Mouse (Mus musculus): ENCODE results near the gene Zfp616. TPM values are rescaled to one million over a fixed set of nuclear protein-coding genes. Genes with fewer than 3 reads are reported as not detected.

Zfp616 gene
- total RNA-seq (2021), result not detected
- long read RNA-seq, experiment 1, result 0 reads
- long read RNA-seq, experiment 2, result 0 reads

- H3K27ac ChIP-seq, result no peak within 1 kb of the TSS
- no peak for TF ChIP-seq CTCF (IDR thresholded peaks at IDR 0.05)
- intact Hi-C loops (cut with DNase I), result no loop called here
- no peak for DNase-seq
- no peak within 1 kb of the TSS for H3K4me3 ChIP-seq
These were observed at the start of gene Zfp616 for GRCm38 (mm10) chr11:74069655-74070054. Gene Zfp616, plus strand, starts transcription at chr11:74069955.

GRCm38 (mm10) chr11:74051347-74051746 lies 18.4 kb upstream of the Zfp616 start:
- Histone ChIP-seq H3K27ac (no peak overlapping the region), H3K4me3 (no peak overlapping the region)
- TF ChIP-seq CTCF (IDR thresholded peaks at IDR 0.05), result no peak
- intact Hi-C loops (cut with DNase I), result no loop called here
- no peak for DNase-seq

GRCm38 (mm10) chr11:74056451-74056850 lies 13.3 kb upstream of the Zfp616 start, which contains the start of the genes Olfr139 and Olfr399:
Gene Olfr139, minus strand, starts transcription at chr11:74056551.
Gene Olfr399, minus strand, starts transcription at chr11:74056615.
- TF ChIP-seq CTCF (IDR thresholded peaks at IDR 0.05), result no peak
- no peak within 1 kb of the TSS for H3K27ac ChIP-seq
- no peak within 1 kb of the TSS for H3K4me3 ChIP-seq
- intact Hi-C loops (cut with DNase I), result no loop called here
- DNase-seq, result no peak

GRCm38 (mm10) chr11:74100724-74101123 lies 31.0 kb downstream of the Zfp616 start:
- DNase-seq, result no peak
- H3K27ac ChIP-seq, result no peak overlapping the region
- no peak for TF ChIP-seq CTCF (IDR thresholded peaks at IDR 0.05)
- intact Hi-C loops (cut with DNase I), result no loop called here
- H3K4me3 ChIP-seq, result no peak overlapping the region

GRCm38 (mm10) chr11:74101507-74101906 lies 31.8 kb downstream of the Zfp616 start:
- DNase-seq, result no peak
- no peak for TF ChIP-seq CTCF (IDR thresholded peaks at IDR 0.05)
- no peak overlapping the region for H3K4me3 ChIP-seq
- intact Hi-C loops (cut with DNase I), result no loop called here
- no peak overlapping the region for H3K27ac ChIP-seq

GRCm38 (mm10) chr11:74105066-74105465 lies 35.3 kb downstream of the Zfp616 start:
- Histone ChIP-seq H3K4me3 (no peak overlapping the region), H3K27ac (no peak overlapping the region)
- intact Hi-C loops (cut with DNase I), result no loop called here
- no peak for TF ChIP-seq CTCF (IDR thresholded peaks at IDR 0.05)
- DNase-seq, result no peak

GRCm38 (mm10) chr11:74113412-74113811 lies 43.7 kb downstream of the Zfp616 start, which contains the start of gene Olfr401:
Gene Olfr401, plus strand, starts transcription at chr11:74113712.
- H3K4me3 ChIP-seq, result no peak within 1 kb of the TSS
- intact Hi-C loops (cut with DNase I), result no loop called here
- no peak for DNase-seq
- TF ChIP-seq CTCF (IDR thresholded peaks at IDR 0.05), result no peak
- H3K27ac ChIP-seq, result no peak within 1 kb of the TSS

Other genes starting within 250 kb of the Zfp616 start
- not detected for gene Olfr393, start 218.5 kb upstream of the Zfp616 start, total RNA-seq (2021)
- not detected for gene Olfr394, start 179.2 kb upstream of the Zfp616 start, total RNA-seq (2021)
- not detected for gene Olfr395, start 160.7 kb upstream of the Zfp616 start, total RNA-seq (2021)
- gene Olfr23, start 133.3 kb upstream of the Zfp616 start, total RNA-seq (2021), result not detected
- not detected for gene Olfr397, start 109.1 kb upstream of the Zfp616 start, total RNA-seq (2021)
- not detected for gene Olfr398, start 79.5 kb upstream of the Zfp616 start, total RNA-seq (2021)
- not detected for gene Olfr139, start 13.4 kb upstream of the Zfp616 start, total RNA-seq (2021)
- not detected for gene Olfr399, start 13.3 kb upstream of the Zfp616 start, total RNA-seq (2021)
- gene Olfr401, start 43.8 kb downstream of the Zfp616 start, total RNA-seq (2021), result not detected
- not detected for gene Olfr402, start 83.6 kb downstream of the Zfp616 start, total RNA-seq (2021)
- gene Olfr403, start 116.3 kb downstream of the Zfp616 start, total RNA-seq (2021), result not detected
- gene Olfr43, start 141.4 kb downstream of the Zfp616 start, total RNA-seq (2021), result not detected
- not detected for gene Olfr406, start 189.9 kb downstream of the Zfp616 start, total RNA-seq (2021)
- not detected for gene Olfr59, start 213.8 kb downstream of the Zfp616 start, total RNA-seq (2021)